Mouse (Mus musculus) hindbrain, embryonic 12.5 days (tissue): ENCODE results near the gene Gng7. TPM values are rescaled to one million over a fixed set of nuclear protein-coding genes. Genes with fewer than 3 reads are reported as not detected.

ENCODE experiments used
- ATAC-seq: fragments of 200-750 bp; cut with Nextera tagmentation; 2 replicates; pipeline ENCODE4 v1.8.0; 2017; ENCODE audit warnings: moderate TSS enrichment; ENCODE audit not compliant: low FRiP score
- H3K27ac ChIP-seq: fragments of 300-500 bp; sonication (generic); 2 replicates; pipeline ENCODE4 v1.5.1; 2016; ENCODE audit warnings: mild to moderate bottlenecking
- H3K27me3 ChIP-seq: fragments of 300-500 bp; sonication (generic); 2 replicates; pipeline ENCODE4 v1.6.1; 2016; ENCODE audit warnings: mild to moderate bottlenecking
- H3K36me3 ChIP-seq: fragments of 300-500 bp; sonication (generic); 2 replicates; pipeline ENCODE4 v1.6.1; 2016; ENCODE audit warnings: mild to moderate bottlenecking
- H3K4me1 ChIP-seq: fragments of 300-500 bp; sonication (generic); 2 replicates; pipeline ENCODE4 v1.6.1; 2016
- H3K4me2 ChIP-seq: fragments of 300-500 bp; sonication (generic); replicated peaks from 2 replicates; pipeline ENCODE4 v1.6.1; 2016; ENCODE audit warnings: mild to moderate bottlenecking
- H3K4me3 ChIP-seq: fragments of 300-500 bp; sonication (generic); 2 replicates; pipeline ENCODE4 v1.5.1; 2016; ENCODE audit warnings: mild to moderate bottlenecking
- H3K9ac ChIP-seq: fragments of 300-500 bp; sonication (generic); 2 replicates; pipeline ENCODE4 v1.6.1; 2016; ENCODE audit warnings: mild to moderate bottlenecking, moderate library complexity
- H3K9me3 ChIP-seq: fragments of 300-500 bp; sonication (generic); replicated peaks from 2 replicates; pipeline ENCODE4 v1.6.1; 2016; ENCODE audit warnings: mild to moderate bottlenecking
- WGBS: fragments of 180-500 bp; shearing (Covaris S2); methylation state at CpG from one replicate; pipeline ENCODE4 v1.1.7; 2016; 5-methylcytosine and 5-hydroxymethylcytosine counted together
- polyA plus RNA-seq: library from polyadenylated mRNA; unstranded; fragments of >200 nt; fragmentation: Nextera tagmentation; extraction: Ambion mirVana; gene quantifications from 2 replicates; pipeline ENCODE4 v1.2.1, GENCODE M21; 2016

The Gng7 gene
- polyA plus RNA-seq, 1 experiment from 2014 or later, result 10.1 TPM

DNA sequence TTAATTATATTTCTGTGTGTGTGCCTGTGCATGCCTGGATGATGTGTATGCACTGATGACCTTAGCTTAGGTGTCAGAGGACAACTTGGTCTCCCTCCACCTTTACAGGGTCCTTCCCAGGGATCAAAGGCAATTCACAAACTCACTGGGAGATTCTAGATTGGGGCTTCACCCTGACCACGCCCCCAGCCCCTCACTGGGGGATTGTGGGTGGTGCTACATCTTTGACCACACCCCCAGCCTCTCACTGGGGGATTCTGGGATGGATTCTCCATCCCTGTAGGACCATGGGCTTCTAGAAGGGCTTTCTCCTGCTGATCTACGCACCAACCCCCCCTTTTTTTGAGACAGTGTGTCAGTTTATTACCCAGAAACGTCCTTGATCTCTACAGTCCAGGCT lies 89.3 kb downstream of the Gng7 start:
- Histone ChIP-seq H3K9ac (no peak overlapping the region), H3K9me3 (no peaks in the 10 kb centered on the region), H3K4me3 (no peak overlapping the region), H3K27me3 (peaks cover 4% of the 10 kb centered on the region), H3K27ac (no peak overlapping the region), H3K4me2 (no peak overlapping the region), H3K4me1 (peaks cover 20% of the 10 kb centered on the region), H3K36me3 (no peaks in the 10 kb centered on the region)
- ATAC-seq, result no peak
- WGBS, result 42% methylated on average over 3 of the region's 3 CpGs

DNA sequence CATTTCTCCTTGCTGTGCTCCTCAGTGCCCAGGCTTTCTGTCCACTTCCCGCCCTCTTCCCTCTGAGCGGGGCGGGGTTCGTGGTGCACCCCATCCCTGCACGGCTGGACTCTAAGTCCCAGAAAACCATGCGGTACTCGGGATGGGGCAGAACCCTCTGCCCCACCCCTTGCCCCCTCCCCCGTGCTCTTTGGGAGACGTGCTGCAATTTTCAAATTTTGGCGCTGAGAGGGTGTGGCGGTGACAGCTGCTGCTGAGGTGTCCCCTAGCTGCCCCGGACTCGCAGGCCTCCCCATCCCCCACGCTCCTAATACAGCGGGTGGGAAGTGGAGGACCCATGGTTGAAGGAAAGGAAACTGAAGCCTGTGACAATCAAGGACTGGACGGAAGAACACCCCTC lies 92.8 kb downstream of the Gng7 start:
- ATAC-seq, result no peak
- H3K4me3 ChIP-seq, result peak overlapping the region; percentile 17; the same call in 1 of the 2 replicates
- H3K4me1 ChIP-seq, result peaks cover 17% of the 10 kb centered on the region
- H3K9me3 ChIP-seq, result no peaks in the 10 kb centered on the region
- H3K36me3 ChIP-seq, result no peaks in the 10 kb centered on the region
- H3K4me2 ChIP-seq, result peak overlapping the region; percentile 43
- H3K9ac ChIP-seq, result peak overlapping the region; percentile 33; the same call in 1 of the 2 replicates
- H3K27ac ChIP-seq, result no peak overlapping the region
- 5% methylated on average over 16 of the region's 16 CpGs for WGBS
- H3K27me3 ChIP-seq, result peaks cover 4% of the 10 kb centered on the region

DNA sequence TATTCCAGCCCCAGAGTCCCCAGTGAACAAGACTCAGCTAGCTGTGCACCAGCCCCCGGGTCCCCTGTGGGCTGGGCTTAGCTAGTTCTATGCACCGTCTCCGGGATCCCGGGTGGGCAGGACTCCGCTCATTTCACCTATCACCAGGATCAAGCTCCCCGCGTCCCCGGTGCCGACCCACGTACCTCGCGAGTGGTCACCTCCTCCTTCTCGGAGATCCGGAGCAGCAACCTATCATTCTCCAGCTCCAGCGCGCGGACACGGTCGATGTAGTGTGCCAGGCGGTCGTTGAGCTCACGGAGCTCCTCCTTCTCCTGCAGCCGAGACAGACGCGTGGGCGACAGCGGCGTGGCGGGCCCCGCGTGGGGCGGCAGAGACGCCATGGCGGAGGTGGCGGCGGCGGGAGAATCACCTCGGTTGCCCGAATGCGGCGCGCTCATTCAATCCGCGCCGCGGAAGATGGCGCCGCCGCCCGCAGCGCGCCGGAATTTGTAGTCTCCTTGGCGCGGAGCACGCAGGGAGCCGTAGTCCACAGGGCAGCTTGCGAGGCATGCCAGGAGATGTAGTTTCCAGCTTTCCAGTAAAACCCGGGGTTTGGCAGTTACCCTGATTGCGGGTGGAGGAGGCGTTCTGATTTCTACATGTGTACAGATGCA lies 96.8 kb downstream of the Gng7 start, which contains the start of gene Lmnb2:
TSS of gene Lmnb2 (minus strand) at position 467 of the 656 bp plus-strand sequence.
- peak; percentile 76 for ATAC-seq
- Histone ChIP-seq H3K4me2 (peak within 1 kb of the TSS; percentile 98), H3K4me1 (peaks cover 33% of the 10 kb centered on the region), H3K9ac (peak within 1 kb of the TSS; percentile 88), H3K9me3 (no peaks in the 10 kb centered on the region), H3K4me3 (peak within 1 kb of the TSS; percentile 89), H3K36me3 (peaks cover 18% of the 10 kb centered on the region), H3K27me3 (peaks cover 4% of the 10 kb centered on the region), H3K27ac (peak within 1 kb of the TSS; percentile 66)
- WGBS, result under 1% methylated on average over 61 of the region's 61 CpGs

DNA sequence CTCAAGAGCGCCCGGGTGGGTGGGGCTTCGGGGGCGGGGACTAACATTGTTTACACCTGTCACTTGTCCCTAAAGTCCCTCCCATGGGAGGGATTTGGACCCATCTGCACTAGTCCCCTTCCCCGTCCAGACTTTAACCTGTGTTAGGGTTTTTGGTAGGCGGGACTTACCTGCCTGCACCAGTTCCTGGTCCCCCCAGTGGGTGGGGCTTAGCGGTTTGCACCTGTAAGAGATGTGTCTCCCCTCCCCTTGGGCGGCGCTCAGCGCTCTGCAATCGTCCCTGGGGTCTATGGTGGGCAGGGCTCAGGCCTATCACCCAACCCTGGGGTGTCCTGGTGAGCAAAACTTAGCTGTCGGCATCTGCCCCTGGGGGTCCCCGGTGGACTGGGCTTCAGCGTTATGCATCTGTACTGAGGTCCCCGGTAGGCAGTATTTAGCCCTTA lies 97.4 kb downstream of the Gng7 start:
- Histone ChIP-seq H3K9ac (peak overlapping the region; percentile 88), H3K36me3 (peaks cover 20% of the 10 kb centered on the region), H3K4me2 (peak overlapping the region; percentile 98), H3K4me3 (peak overlapping the region; percentile 89), H3K27ac (peak overlapping the region; percentile 66; the same call in 1 of the 2 replicates), H3K27me3 (peaks cover 4% of the 10 kb centered on the region; the same call in 1 of the 2 replicates), H3K9me3 (no peaks in the 10 kb centered on the region), H3K4me1 (peaks cover 33% of the 10 kb centered on the region)
- whole genome bisulfite sequencing, result 5% methylated on average over 15 of the region's 15 CpGs
- ATAC-seq, result peak; percentile 18

DNA sequence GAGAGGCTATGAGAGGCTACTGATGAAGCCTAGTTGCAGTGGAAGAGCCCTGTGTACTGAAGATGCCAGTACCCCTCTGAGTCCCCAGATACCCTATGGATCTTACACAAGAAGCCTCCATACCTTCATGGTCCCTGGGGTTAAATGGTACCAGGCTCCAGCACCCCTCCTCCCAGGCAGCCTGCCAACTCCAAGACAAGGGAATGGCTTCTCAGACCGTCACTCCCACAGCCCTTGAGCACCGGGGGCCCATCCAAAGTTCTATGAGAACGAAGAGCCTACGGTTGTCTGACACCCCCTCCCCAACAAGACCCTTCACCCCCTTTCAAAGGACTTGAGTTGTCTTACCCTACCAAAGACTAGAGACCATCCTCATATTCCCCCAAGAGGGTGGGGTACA lies 99.0 kb downstream of the Gng7 start:
- Histone ChIP-seq H3K9ac (no peak overlapping the region), H3K4me3 (no peak overlapping the region), H3K27me3 (peaks cover 4% of the 10 kb centered on the region; the same call in 1 of the 2 replicates), H3K4me2 (no peak overlapping the region), H3K9me3 (no peaks in the 10 kb centered on the region), H3K27ac (no peak overlapping the region), H3K36me3 (peaks cover 34% of the 10 kb centered on the region), H3K4me1 (peaks cover 28% of the 10 kb centered on the region)
- ATAC-seq, result no peak
- 92% methylated on average over 4 of the region's 4 CpGs for WGBS

DNA sequence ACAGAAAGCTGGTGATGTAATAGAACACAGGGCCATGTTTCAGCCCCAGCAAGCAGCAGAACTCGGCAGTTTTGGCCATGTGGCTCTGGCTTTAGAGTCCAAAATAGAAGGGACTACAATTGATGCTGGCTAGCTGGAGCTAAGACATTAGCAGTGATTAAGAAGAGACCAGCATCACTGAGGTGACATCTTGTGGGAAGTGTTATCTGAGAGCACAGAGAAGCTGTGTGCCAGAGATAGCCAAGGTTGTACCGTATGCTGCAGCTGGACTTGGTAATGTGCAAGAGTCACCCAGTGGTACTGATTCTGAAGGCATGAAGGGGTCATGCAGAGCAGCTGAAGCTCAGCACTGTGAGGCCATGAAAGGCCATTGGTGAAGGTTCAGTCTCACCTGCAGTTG lies 99.5 kb downstream of the Gng7 start:
- Histone ChIP-seq H3K4me1 (peaks cover 28% of the 10 kb centered on the region), H3K27ac (no peak overlapping the region), H3K9me3 (no peaks in the 10 kb centered on the region), H3K4me2 (no peak overlapping the region), H3K4me3 (no peak overlapping the region), H3K9ac (no peak overlapping the region), H3K27me3 (peaks cover 4% of the 10 kb centered on the region; the same call in 1 of the 2 replicates), H3K36me3 (peaks cover 39% of the 10 kb centered on the region)
- WGBS, result 90% methylated on average over 2 of the region's 2 CpGs
- no peak for ATAC-seq

DNA sequence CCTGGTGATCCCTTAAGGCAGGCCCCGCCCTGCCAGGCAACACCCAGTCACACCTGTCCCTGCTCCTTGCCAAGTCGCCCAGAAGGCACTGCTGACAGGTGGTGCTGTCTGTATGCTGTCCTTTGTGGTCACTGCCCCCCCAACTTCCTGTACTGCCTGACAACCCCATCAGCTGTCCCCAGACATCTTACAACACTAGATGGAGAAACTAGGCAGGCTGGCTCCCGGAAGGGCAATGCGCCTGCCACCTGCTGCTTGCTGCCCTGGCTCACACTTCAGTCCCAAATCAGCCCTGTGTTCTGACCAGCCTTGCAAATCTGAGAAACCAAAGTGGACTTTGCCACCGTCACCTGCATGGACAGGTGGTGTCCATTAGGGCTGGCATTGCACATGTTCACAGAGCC lies 100.5 kb downstream of the Gng7 start:
- no peak overlapping the region for H3K4me2 ChIP-seq
- peaks cover 28% of the 10 kb centered on the region for H3K4me1 ChIP-seq
- H3K27ac ChIP-seq, result no peak overlapping the region
- no peak overlapping the region for H3K9ac ChIP-seq
- ATAC-seq, result no peak
- peaks cover 3% of the 10 kb centered on the region; the same call in 1 of the 2 replicates for H3K27me3 ChIP-seq
- H3K9me3 ChIP-seq, result no peaks in the 10 kb centered on the region
- no peak overlapping the region for H3K4me3 ChIP-seq
- H3K36me3 ChIP-seq, result peaks cover 49% of the 10 kb centered on the region
- WGBS, result 92% methylated on average over 5 of the region's 5 CpGs

DNA sequence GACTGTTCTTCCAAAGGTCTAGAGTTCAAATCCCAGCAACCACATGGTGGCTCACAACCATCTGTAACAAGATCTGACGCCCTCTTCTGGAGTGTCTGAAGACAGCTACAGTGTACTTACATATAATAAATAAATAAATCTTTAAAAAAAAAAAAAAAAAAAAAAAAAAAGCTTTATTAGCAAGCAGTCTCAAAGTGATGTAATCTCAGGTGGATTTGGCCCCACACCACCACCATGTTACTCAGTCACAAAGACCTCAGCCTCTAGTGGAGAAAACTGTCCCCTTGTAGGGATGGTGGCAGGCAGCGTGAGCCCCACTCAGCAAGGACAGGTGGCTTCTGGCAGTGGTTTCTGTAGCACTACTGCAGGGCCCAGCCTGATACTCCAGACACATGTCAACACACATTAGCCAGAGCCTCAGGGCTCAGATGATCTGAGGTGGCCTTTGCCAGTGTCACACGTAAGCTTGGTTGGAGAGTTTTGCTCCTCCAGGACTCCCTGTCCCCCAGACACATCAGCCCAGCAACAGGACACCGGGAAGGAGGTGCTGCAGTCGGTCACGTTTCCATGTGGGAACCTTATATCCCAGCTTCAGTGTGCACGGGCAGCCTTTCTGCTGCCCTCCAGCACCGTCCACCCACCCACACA lies 101.3 kb downstream of the Gng7 start:
- ATAC-seq, result no peak
- WGBS, result 84% methylated on average over 7 of the region's 8 CpGs
- no peak overlapping the region for H3K9ac ChIP-seq
- no peaks in the 10 kb centered on the region for H3K27me3 ChIP-seq
- H3K4me2 ChIP-seq, result no peak overlapping the region
- H3K36me3 ChIP-seq, result peaks cover 57% of the 10 kb centered on the region
- H3K4me3 ChIP-seq, result no peak overlapping the region
- peaks cover 26% of the 10 kb centered on the region for H3K4me1 ChIP-seq
- no peaks in the 10 kb centered on the region for H3K9me3 ChIP-seq
- no peak overlapping the region for H3K27ac ChIP-seq

DNA sequence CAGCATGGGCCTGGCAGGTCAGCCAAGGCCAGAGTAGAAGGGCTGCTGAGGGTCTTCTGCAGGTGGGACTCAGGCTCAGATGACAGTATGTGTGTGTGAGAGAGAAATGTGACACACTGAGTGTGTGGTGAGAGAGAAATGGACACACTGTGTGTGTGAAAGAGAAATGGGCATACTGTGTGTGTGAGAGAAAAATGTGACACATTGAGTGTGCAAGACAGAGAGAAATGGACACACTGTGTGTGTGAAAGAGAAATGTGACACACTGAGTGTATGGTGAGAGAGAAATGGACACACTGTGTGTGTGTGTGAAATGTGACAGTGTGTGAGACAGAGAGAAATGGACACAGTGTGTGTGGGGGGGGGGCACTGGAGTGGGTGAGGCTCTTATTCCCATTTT lies 102.9 kb downstream of the Gng7 start:
- Histone ChIP-seq H3K27me3 (no peaks in the 10 kb centered on the region), H3K4me2 (no peak overlapping the region), H3K4me3 (no peak overlapping the region), H3K4me1 (peaks cover 16% of the 10 kb centered on the region), H3K9ac (no peak overlapping the region), H3K36me3 (peaks cover 73% of the 10 kb centered on the region), H3K9me3 (no peaks in the 10 kb centered on the region), H3K27ac (no peak overlapping the region)
- ATAC-seq, result no peak

DNA sequence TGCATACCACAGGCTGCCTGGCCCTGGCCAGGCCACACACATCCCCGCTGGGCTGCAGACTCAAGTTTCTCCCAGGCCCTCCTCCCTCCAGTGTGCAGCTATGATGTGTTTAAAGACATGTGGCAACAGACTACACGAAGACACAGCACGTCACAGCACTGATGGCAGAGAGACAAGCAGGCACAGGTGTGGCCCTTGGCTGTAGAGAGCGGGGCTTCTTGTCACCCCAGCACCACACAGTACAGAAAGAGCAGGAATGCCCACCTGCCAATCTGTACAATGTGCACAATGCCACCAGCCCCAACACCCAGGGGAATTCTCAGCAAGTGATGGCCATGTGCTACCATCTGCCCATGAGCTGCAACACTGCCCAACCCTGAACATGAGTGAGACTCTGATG lies 103.4 kb downstream of the Gng7 start:
- no peak overlapping the region for H3K4me3 ChIP-seq
- no peaks in the 10 kb centered on the region for H3K27me3 ChIP-seq
- H3K9ac ChIP-seq, result no peak overlapping the region
- no peak for ATAC-seq
- peaks cover 76% of the 10 kb centered on the region for H3K36me3 ChIP-seq
- WGBS, result 94% methylated on average over 4 of the region's 4 CpGs
- no peak overlapping the region for H3K27ac ChIP-seq
- H3K9me3 ChIP-seq, result no peaks in the 10 kb centered on the region
- H3K4me1 ChIP-seq, result peaks cover 11% of the 10 kb centered on the region
- no peak overlapping the region for H3K4me2 ChIP-seq

DNA sequence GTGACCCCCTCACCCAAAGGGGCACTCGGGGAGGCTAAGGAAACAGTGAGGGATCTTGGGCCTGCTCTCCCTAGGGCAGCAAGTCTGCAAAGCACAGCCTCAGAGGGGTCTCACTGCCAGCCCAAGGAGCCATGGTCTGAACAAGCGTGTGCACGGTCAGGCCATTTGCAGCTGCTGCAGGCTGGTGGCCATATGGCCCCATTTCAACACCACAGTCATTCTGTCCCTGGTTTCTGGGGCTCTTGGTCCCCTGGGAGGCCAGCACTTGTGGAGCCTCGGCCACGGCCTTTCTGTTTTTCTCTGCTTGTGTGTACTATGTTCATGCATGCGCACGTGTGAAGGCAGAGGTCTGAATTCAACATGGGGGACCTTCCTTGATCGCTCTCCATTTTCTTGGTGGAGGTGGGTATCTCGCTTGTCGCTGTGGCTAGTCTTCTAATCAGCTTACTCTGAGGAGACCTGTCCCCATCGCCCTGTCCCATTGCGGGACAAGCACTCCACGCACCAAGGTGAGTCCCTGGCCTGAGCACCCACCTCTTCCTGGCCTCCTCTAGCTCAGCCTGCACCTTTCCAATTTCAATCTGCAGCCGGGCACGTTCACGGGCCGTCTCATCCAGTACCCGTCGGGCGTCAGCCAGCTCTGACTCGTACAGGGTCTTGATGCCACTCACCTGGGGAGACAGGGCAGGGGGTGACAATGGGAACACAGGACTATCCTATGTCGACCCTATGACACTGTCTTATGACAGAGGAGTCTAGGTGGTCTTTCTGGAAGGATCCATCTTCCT lies 105.2 kb downstream of the Gng7 start:
- H3K4me3 ChIP-seq, result no peak overlapping the region
- WGBS, result 94% methylated on average over 22 of the region's 22 CpGs
- ATAC-seq, result no peak
- peaks cover 81% of the 10 kb centered on the region for H3K36me3 ChIP-seq
- H3K4me2 ChIP-seq, result no peak overlapping the region
- no peaks in the 10 kb centered on the region for H3K9me3 ChIP-seq
- H3K27me3 ChIP-seq, result no peaks in the 10 kb centered on the region
- no peak overlapping the region for H3K27ac ChIP-seq
- no peak overlapping the region for H3K9ac ChIP-seq
- H3K4me1 ChIP-seq, result no peaks in the 10 kb centered on the region

DNA sequence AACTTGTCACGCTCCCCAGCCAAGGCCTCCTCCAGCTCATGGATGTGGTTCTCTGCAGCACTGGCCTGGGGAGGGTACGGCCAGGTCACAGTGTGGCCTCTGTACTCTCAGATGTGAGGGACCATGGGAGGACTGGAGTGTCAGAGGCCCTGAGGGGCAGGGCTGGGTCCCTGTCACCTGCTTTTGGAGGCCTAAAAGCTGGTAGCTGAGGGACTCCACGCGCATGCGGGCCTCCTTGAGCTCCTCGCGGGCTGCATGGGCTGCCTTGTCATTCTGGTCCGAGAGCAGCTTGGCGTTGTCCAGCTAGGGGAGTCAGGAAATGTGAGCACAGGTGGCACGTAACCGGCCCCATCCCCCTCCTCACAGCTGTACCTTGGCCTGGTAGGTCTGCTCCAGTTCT lies 110.0 kb downstream of the Gng7 start:
- Histone ChIP-seq H3K36me3 (peaks cover 76% of the 10 kb centered on the region), H3K9me3 (no peaks in the 10 kb centered on the region), H3K9ac (no peak overlapping the region), H3K4me1 (peaks cover 3% of the 10 kb centered on the region), H3K27ac (no peak overlapping the region), H3K4me3 (no peak overlapping the region; the same call in 1 of the 2 replicates), H3K4me2 (no peak overlapping the region), H3K27me3 (no peaks in the 10 kb centered on the region)
- no peak for ATAC-seq
- 92% methylated on average over 11 of the region's 11 CpGs for WGBS
